Mouse (Mus musculus): Measurements from ENCODE around the gene Cep72. TPM values are rescaled to one million over a fixed set of nuclear protein-coding genes. Genes with fewer than 3 reads are reported as not detected.

The Cep72 gene
- polyA plus RNA-seq (2012): 0.77 and 4.1 TPM in 2 replicates

GRCm38 (mm10) chr13:74061613-74062377 is at the start of gene Cep72:
Gene Cep72, minus strand, starts transcription at chr13:74062299.
- no peak for TF ChIP-seq GATA1 (IDR thresholded peaks at IDR 0.05; ENCODE audit: low read length)

- no peak for TF ChIP-seq GATA1 (IDR thresholded peaks at IDR 0.05; ENCODE audit: low read length)
These were observed 45.3 kb upstream of the Cep72 start for GRCm38 (mm10) chr13:74107410-74107809.

DNA sequence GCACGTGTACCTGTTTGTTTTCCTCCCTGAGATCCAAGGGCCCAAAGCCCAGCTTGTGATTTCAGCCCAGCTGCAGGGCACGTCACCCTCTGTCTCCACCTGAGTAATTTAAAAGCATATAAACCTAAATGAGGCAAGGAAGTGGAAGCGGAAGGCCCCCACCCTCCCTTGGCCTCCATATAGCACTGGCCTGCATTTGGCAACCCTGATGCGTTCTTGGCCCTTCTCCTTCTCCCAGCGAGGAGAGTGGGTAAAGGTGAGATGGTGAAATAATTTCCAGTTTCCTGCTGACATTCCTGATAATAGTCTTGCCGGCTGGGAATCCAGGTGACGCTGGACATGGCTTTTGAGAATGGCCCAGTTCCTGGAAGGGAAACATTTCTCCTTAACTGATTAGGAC is 42.3 kb upstream of the Cep72 start:
- no peak for TF ChIP-seq GATA1 (IDR thresholded peaks at IDR 0.05; ENCODE audit: low read length)

DNA sequence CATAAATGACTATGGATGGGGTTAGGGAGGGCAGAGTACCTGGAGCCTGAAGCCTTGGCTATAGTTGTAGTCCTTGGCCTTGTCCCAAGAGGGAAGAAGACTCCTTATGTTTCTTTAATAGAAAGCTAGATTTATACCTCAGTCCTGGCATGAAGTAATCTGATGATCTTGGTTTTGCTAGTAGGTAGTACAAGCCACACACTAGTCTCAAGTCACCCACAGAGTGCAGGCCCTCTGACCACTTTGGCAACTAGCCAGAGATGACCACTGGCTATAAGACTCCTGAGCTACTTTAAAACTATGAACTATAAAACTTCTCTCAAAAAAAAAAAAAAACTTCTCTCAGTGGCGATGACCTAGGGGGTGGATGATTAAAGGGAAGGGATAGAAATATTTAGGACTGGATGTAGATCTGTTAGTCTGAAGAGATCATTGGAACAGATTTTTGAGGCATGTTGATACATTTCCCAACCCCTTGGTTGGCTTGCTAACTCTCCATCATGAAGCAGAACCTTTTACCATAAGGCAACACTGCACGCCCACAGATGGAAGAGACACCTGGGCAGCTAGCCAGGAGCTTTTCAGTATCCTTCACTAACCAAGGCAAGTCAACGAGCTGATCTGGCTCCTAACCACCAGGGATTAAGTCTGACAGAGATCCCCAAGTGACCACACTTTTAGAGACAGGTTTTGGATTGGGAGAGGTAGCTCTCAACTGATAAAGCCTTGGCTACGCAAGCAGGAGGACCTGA is 40.9 kb upstream of the Cep72 start:
- no peak for TF ChIP-seq GATA1 (IDR thresholded peaks at IDR 0.05; ENCODE audit: low read length)

DNA sequence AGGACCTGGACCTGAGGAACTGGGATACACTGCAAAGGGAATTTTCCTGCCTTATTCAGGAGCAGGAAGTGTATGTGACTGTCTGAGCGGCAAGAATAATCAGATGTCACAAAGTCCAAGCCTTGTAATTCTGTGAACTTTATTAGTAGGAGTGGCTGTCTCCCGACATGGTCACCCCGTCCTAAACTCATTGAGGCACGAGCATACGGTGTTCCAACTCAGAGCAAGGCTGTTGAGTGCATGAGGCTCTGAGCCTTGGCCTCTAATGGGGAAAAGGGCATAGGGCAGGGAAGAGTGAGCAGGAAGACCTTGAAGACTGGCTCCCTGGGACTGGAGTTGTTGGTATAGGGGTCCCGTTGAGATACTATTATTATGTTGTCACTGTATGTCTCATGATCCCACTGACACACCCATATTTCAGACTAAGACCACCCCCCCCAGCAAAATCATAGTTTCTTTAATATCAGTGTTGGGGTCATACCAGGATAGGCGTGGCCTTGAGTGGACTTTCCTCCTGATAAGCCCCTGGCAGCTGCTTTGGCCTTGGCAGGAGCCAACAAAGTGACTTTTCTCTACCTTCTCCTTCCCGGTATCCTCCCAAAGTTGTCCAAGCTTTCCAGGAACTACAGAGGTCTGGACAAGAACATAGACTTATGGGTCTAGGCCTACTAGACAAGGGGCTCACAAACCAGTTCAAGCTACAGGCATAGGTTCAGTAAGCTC is 40.2 kb upstream of the Cep72 start:
- TF ChIP-seq GATA1 (IDR thresholded peaks at IDR 0.05; ENCODE audit: low read length): no peak

DNA sequence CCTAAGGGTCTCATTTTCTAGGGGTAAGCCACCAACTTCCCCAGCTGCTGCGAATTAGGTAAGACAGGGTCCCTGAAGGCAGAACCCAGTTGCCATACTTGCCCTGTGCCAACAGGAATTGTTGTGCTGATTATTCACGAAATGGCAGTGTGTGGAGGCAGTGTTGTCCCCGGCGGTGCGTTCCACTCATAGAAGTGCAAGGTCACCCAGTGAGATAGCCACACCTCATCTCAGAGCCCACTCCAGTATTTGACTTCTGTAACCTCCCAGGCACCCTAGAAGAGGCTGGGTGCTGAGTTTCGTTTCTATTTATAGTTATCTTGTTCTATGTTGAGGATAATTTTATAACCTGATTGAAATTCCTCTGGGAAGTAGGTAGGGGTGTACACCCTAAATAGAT is 36.8 kb upstream of the Cep72 start:
- TF ChIP-seq GATA1 (IDR thresholded peaks at IDR 0.05; ENCODE audit: low read length): no peak

DNA sequence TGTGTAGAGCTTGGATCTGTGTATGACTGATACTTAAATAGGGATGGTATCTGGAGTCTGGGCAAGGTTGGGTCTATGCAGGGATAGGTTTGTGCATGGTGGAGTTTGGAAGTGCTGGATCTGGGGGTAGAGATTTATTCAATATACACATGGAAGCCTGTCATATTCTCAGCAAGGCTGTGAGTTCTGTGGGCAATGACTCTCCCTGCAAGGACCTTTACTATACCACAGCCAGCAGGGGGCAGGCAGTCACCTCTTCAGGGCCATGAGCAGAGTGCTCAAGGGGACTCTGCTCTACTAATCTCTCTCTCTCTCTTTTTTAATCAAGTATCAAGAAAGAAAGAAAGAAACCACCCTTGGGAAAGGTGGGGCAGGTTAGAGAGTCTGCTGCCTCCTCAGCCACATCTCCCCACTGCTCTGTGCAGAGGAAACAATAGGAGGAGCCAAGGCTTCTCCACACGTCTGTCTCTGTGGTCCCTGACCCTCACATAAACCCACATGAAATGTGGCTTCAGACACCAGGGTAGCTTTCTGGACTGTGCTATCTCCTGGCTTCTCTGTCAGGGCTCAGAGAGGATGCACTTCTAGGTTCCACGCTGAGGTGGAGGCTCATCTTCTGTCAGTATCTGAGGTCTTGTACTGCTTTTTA is 34.7 kb upstream of the Cep72 start:
- TF ChIP-seq GATA1 (IDR thresholded peaks at IDR 0.05; ENCODE audit: low read length): no peak

DNA sequence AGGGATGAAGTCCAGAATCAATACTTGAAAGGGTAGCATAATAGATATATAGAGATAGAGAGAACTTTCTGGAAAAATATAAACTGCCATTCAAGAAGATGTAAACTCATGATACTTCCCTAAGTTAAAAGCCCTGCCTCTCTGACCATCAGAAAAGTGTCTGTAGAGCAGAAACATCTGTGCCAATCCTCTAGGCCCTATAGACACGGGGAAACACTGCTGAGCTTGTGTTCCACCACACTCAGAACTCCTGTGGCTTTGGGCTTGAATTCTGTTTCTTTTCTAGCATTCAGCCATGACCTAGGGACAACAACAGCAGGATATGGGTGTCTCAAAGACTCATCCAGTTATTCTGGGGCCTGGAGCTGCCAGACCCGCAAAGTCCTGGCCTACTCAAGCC is 33.8 kb upstream of the Cep72 start:
- TF ChIP-seq GATA1 (IDR thresholded peaks at IDR 0.05; ENCODE audit: low read length): no peak

- no peak for TF ChIP-seq GATA1 (IDR thresholded peaks at IDR 0.05; ENCODE audit: low read length)
These were observed 28.2 kb upstream of the Cep72 start for GRCm38 (mm10) chr13:74090265-74090664.

- no peak for TF ChIP-seq GATA1 (IDR thresholded peaks at IDR 0.05; ENCODE audit: low read length)
These were observed 11.3 kb upstream of the Cep72 start for GRCm38 (mm10) chr13:74073369-74073768.

GRCm38 (mm10) chr13:74071714-74072113 is 9.6 kb upstream of the Cep72 start:
- no peak for TF ChIP-seq GATA1 (IDR thresholded peaks at IDR 0.05; ENCODE audit: low read length)

DNA sequence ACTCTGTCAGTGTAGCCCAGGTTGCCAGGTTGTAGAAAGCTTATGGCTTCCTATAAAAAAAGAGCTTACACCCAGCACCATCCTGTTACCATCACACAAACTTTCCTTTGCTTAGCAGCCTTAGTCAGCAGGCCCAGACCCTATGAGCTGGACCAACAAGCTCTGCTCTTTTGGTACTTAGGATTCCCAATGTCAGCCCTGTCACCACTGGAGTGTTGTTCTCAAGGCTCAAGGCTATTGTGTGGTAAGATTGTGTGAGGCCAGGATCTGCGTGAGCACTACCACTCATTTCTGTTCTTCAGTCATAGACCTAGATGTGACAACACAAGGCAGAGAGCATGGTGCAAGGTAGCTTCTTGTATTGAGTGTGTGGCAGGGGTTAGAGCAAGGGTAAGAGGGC is 4.5 kb upstream of the Cep72 start:
- no peak for TF ChIP-seq GATA1 (IDR thresholded peaks at IDR 0.05; ENCODE audit: low read length)

GRCm38 (mm10) chr13:74063340-74064050 is 1.4 kb upstream of the Cep72 start:
- no peak for TF ChIP-seq GATA1 (IDR thresholded peaks at IDR 0.05; ENCODE audit: low read length)

DNA sequence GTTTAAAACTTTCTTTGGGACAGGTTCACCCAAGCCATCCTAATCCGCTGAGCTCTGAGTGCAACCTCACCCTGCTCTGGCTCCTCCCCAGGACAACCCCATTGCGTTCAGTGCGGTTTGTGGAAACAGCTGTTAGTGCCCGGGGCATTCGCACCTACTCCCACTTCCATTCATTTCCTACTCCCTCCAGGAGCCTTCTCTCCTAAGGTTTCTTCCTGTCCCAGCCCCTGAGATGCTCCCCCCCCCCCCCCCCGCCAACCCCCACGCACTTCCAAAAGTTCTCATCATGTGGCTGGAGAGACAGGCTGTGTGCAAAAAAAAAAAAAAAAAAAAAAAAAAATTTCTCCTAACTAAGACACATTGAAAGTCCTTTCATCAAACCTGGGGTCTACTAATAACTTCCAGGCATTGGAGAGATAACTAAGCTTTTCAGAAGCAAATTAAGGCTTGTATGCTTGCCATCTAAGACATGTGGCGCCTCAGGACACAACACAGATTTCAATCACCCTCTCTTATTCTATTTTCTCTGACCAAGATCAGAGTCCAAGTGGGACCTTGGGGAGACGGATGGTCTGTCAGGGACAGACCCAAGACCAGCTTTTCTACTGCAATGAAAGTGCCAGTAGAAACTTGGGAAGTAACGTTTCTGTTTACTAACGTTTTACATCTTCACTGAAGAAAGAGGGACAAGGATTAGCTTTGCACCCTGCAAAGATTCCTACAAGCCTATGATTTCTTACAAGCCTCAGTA is 454 bp upstream of the Cep72 start:
- no peak for TF ChIP-seq GATA1 (IDR thresholded peaks at IDR 0.05; ENCODE audit: low read length)
